Mouse (Mus musculus) E14TG2a.4 (cell line): ENCODE results near the gene Actr5.

Experiments used
- CTCF ChIP-seq: conservative IDR thresholded peaks from 2 replicates; pipeline ENCODE4 v1.5.1; 2014; ENCODE audit warnings: low read length
- NANOG ChIP-seq: IDR thresholded peaks from 2 replicates; pipeline ENCODE4 v1.6.1; 2014; ENCODE audit warnings: borderline replicate concordance, low read length, mixed read lengths
- POU5F1 ChIP-seq: IDR thresholded peaks from 2 replicates; pipeline ENCODE4 v1.6.1; 2014; ENCODE audit warnings: low read length, borderline replicate concordance

GRCm38 (mm10) chr2:158682344-158683037, 57.8 kb downstream of the Actr5 start:
- TF ChIP-seq CTCF (no peak), NANOG (no peak), POU5F1 (no peak)
